Mouse (Mus musculus) heart, embryonic 14.5 days (tissue): ENCODE data around the gene Rbbp8nl. TPM values are rescaled to one million over a fixed set of nuclear protein-coding genes. Genes with fewer than 3 reads are reported as not detected.

Experiments
- ATAC-seq: fragments of 200-750 bp; cut with Nextera tagmentation; 2 replicates; pipeline ENCODE4 v1.8.0; 2017; ENCODE audit warnings: low read depth, moderate TSS enrichment; ENCODE audit not compliant: insufficient number of reproducible peaks, insufficient read depth, low FRiP score
- H3K27ac ChIP-seq, 2 experiments: fragments of 200-500 bp in 1 of 2; fragments of 300-500 bp in 1 of 2; sonication (generic) in 1 of 2; replicated peaks in 1 of 2; 2 replicates each; pipeline ENCODE4 v1.5.1; 2012 to 2014; ENCODE audit warnings: low read depth in 2 of 2, low read length in 2 of 2, control low read depth in 1 of 2, mild to moderate bottlenecking in 1 of 2, mixed read lengths in 1 of 2; ENCODE audit not compliant: control insufficient read depth in 1 of 2, insufficient read depth in 1 of 2
- H3K27me3 ChIP-seq: fragments of 300-500 bp; sonication (generic); 2 replicates; pipeline ENCODE4 v1.6.1; 2014; ENCODE audit warnings: mild to moderate bottlenecking, low read length, control low read depth; ENCODE audit not compliant: control insufficient read depth, insufficient read depth
- H3K36me3 ChIP-seq: fragments of 300-500 bp; sonication (generic); 2 replicates; pipeline ENCODE4 v1.6.1; 2014; ENCODE audit warnings: mild to moderate bottlenecking, control low read depth, low read length, mixed read lengths; ENCODE audit not compliant: control insufficient read depth, insufficient read depth
- H3K4me1 ChIP-seq, 2 experiments: fragments of 200-500 bp in 1 of 2; fragments of 300-500 bp in 1 of 2; sonication (generic) in 1 of 2; 2 replicates each; pipeline ENCODE4 v1.6.1; 2012 to 2014; ENCODE audit warnings: low read length in 2 of 2, control low read depth in 1 of 2, mixed read lengths in 1 of 2; ENCODE audit not compliant: control insufficient read depth in 2 of 2, insufficient read depth in 2 of 2
- H3K4me2 ChIP-seq: fragments of 300-500 bp; sonication (generic); 2 replicates; pipeline ENCODE4 v1.6.1; 2014; ENCODE audit warnings: mild to moderate bottlenecking, low read length
- H3K4me3 ChIP-seq, 2 experiments: fragments of 200-500 bp in 1 of 2; fragments of 300-500 bp in 1 of 2; sonication (generic) in 1 of 2; 2 replicates each; pipeline ENCODE4 v1.5.1; 2012 to 2014; ENCODE audit warnings: low read length in 2 of 2, mild to moderate bottlenecking in 2 of 2, control low read depth in 1 of 2, low read depth in 1 of 2, moderate library complexity in 1 of 2; ENCODE audit not compliant: control insufficient read depth in 1 of 2, insufficient read depth in 1 of 2
- H3K9ac ChIP-seq: fragments of 300-500 bp; sonication (generic); 2 replicates; pipeline ENCODE4 v1.6.1; 2014; ENCODE audit warnings: mild to moderate bottlenecking, low read length
- H3K9me3 ChIP-seq: fragments of 300-500 bp; sonication (generic); 2 replicates; pipeline ENCODE4 v1.6.1; 2016; ENCODE audit warnings: low read length, control low read depth; ENCODE audit not compliant: control insufficient read depth
- WGBS: fragments of 180-500 bp; shearing (Covaris S2); extraction: QIAGEN DNeasy Blood & Tissue Kit; methylation state at CpG from one replicate; pipeline ENCODE4 v1.1.7; 2014; 5-methylcytosine and 5-hydroxymethylcytosine counted together
- polyA plus RNA-seq: library from polyadenylated mRNA; unstranded; fragments of >200 nt; fragmentation: Nextera tagmentation; extraction: Ambion mirVana; gene quantifications from 2 replicates; pipeline ENCODE4 v1.2.1, GENCODE M21; 2014

Gene Rbbp8nl
- polyA plus RNA-seq, 1 experiment from 2014 or later, result not detected

DNA sequence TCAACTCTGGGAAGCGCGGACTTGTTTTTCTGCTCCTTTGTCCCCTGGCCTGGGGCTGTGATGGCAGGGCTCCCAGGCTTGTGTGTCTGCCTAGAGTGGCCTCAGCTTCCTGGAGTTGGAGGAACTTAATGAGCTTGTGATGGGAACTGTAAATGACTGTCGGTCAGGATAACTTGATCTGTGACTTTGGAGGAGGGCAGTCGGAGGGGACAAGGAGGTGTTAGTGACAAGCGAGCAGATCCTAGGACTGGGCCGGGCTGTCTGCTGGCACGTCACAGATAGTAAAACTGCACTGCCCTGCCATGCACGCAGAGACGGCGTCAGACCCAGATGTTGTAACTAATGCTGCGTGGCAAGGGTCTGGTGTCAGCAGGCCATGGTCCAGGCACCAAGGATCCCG, 13.8 kb upstream of the Rbbp8nl start:
- no peak overlapping the region for H3K27ac ChIP-seq
- H3K4me3 ChIP-seq, result no peak overlapping the region
- no peaks in the 10 kb centered on the region for H3K27me3 ChIP-seq
- peaks cover 20% of the 10 kb centered on the region; the same call in 1 of the 2 replicates for H3K9me3 ChIP-seq
- H3K36me3 ChIP-seq, result no peaks in the 10 kb centered on the region
- 54% methylated on average over 12 of the region's 12 CpGs for WGBS
- H3K4me1 ChIP-seq, result peaks cover 0 to 5% of the 10 kb centered on the region in 2 experiments; a peak in 2 of 4 replicates
- no peak overlapping the region for H3K9ac ChIP-seq
- no peak for ATAC-seq
- H3K4me2 ChIP-seq, result no peak overlapping the region

DNA sequence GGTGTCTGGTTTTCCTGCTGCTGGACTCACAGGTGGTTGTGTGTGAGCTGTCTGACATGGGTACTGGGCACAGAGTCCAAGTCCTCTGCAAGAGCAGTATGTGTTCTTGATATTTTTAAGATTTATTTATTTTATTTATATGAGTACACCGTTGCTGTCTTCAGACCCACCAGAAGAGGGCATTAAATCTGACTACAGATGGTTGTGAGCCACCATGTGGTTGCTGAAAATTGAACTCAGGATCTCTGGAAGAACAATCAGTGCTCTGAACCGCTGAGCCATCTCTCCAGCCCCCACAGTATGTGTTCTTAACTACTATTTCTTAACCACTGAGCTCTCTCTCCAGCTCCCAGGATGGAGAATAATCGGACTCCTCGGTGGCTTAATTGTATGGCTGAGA, 12.5 kb upstream of the Rbbp8nl start:
- no peak for ATAC-seq
- no peak overlapping the region for H3K9ac ChIP-seq
- H3K36me3 ChIP-seq, result no peaks in the 10 kb centered on the region
- no peak overlapping the region for H3K4me2 ChIP-seq
- H3K27ac ChIP-seq, result no peak overlapping the region
- no peak overlapping the region for H3K4me3 ChIP-seq
- H3K9me3 ChIP-seq, result peaks cover 20% of the 10 kb centered on the region; the same call in 1 of the 2 replicates
- 87% methylated on average over 4 of the region's 4 CpGs for WGBS
- H3K27me3 ChIP-seq, result no peaks in the 10 kb centered on the region
- peaks cover 0 to 5% of the 10 kb centered on the region in 2 experiments; a peak in 2 of 4 replicates for H3K4me1 ChIP-seq

DNA sequence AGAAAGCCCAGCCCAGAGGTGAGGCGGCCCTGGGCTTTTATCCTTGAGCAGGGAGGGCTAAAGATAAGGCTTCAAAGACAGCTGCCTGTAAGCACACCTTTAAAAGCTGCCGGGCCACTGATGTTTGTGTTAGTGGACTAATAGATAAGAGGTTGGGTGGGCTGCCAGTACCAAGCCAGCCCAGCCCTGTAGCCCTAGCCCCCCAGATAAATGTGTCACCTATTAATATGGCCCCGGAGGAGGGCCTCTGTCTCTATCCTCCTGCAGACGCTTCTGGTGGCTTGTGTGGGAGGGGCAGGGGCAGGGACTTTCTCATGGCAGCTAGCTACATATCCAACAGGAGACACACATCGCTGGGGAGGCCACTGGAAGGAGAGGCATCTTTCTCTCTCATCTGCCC, 11.1 kb upstream of the Rbbp8nl start:
- Histone ChIP-seq H3K27ac (no peak overlapping the region), H3K9ac (no peak overlapping the region), H3K4me1 (peaks cover 0 to 5% of the 10 kb centered on the region in 2 experiments; a peak in 2 of 4 replicates), H3K4me3 (no peak overlapping the region), H3K36me3 (no peaks in the 10 kb centered on the region), H3K4me2 (no peak overlapping the region), H3K27me3 (no peaks in the 10 kb centered on the region), H3K9me3 (peaks cover 20% of the 10 kb centered on the region; the same call in 1 of the 2 replicates)
- no peak for ATAC-seq
- WGBS, result 17% methylated on average over 5 of the region's 5 CpGs

DNA sequence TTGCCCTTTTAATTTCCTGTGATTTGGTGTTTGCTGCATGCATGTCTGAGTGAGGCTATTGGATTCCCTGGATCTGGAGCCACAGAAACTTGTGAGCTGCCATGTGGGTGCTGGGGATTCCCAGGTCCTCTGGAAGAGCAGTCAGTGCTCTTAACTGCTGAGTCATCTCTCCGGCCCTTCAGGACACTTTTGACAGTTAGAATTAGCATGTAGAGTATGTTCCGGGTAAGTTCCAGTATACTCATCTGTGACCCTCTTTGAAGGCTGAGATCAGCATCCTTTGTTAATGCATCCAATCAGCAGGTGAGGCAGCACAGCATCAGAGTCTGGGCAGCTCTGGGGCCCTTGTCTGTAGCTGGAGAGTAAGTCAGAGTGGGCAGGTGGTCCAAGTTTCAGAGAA, 10.6 kb upstream of the Rbbp8nl start:
- Histone ChIP-seq H3K9ac (no peak overlapping the region), H3K4me1 (peaks cover 0 to 5% of the 10 kb centered on the region in 2 experiments; a peak in 2 of 4 replicates), H3K9me3 (peaks cover 20% of the 10 kb centered on the region; the same call in 1 of the 2 replicates), H3K27ac (no peak overlapping the region), H3K27me3 (no peaks in the 10 kb centered on the region), H3K36me3 (no peaks in the 10 kb centered on the region), H3K4me2 (no peak overlapping the region), H3K4me3 (no peak overlapping the region)
- WGBS, result 15% methylated on average over 2 of the region's 2 CpGs
- ATAC-seq, result no peak

DNA sequence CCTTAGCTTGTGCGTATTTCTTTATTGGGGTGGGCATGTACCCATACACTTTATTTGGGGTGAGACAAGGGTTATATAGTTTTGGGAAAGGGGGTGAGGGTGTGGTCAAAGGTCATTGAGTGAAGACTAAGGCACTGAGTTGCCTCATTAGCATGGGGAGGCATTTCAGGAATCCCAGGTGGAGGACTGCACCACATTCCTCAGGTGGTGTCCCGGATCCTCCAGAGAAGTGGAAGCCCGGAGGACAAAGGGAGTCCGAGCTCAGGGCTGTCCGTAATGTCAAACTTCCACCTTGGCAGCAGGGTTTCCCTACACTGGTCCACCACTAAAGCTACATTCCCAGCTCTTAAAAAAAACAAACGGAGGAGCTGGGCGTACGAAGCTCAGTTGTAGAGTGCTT, 3.2 kb upstream of the Rbbp8nl start:
- no peak overlapping the region for H3K27ac ChIP-seq
- H3K4me1 ChIP-seq, result peaks cover 19 to 24% of the 10 kb centered on the region in 2 experiments; a peak in 3 of 4 replicates
- H3K27me3 ChIP-seq, result no peaks in the 10 kb centered on the region
- no peaks in the 10 kb centered on the region for H3K9me3 ChIP-seq
- WGBS, result 70% methylated on average over 8 of the region's 8 CpGs
- H3K36me3 ChIP-seq, result no peaks in the 10 kb centered on the region
- H3K4me2 ChIP-seq, result no peak overlapping the region
- H3K4me3 ChIP-seq, result no peak overlapping the region
- no peak overlapping the region for H3K9ac ChIP-seq
- no peak for ATAC-seq

DNA sequence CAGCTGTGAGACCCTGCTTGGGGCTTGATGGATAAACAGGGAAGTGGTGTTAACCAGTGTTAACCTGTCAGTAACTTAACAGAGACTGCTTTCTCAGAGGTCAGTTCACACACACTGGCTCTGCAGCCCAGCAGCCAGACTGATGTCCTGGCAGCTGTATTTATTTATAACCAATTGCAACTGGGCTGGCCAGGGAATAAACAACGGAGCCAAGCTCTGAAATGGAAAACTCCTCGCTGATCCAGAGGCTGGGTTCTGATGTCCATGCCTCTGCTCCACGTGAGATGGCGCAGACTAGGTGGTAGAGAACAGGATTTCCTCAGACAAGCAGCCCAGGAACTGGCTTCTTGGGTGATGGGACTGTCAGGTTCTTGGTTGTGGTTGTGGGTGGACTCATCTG, 2.3 kb upstream of the Rbbp8nl start:
- WGBS, result 62% methylated on average over 4 of the region's 4 CpGs
- H3K4me1 ChIP-seq, result peaks cover 19 to 24% of the 10 kb centered on the region in 2 experiments; a peak in 3 of 4 replicates
- H3K9me3 ChIP-seq, result no peaks in the 10 kb centered on the region
- H3K9ac ChIP-seq, result no peak overlapping the region
- H3K4me3 ChIP-seq, result no peak overlapping the region
- H3K4me2 ChIP-seq, result no peak overlapping the region
- no peak overlapping the region for H3K27ac ChIP-seq
- no peaks in the 10 kb centered on the region for H3K36me3 ChIP-seq
- H3K27me3 ChIP-seq, result no peaks in the 10 kb centered on the region
- no peak for ATAC-seq

DNA sequence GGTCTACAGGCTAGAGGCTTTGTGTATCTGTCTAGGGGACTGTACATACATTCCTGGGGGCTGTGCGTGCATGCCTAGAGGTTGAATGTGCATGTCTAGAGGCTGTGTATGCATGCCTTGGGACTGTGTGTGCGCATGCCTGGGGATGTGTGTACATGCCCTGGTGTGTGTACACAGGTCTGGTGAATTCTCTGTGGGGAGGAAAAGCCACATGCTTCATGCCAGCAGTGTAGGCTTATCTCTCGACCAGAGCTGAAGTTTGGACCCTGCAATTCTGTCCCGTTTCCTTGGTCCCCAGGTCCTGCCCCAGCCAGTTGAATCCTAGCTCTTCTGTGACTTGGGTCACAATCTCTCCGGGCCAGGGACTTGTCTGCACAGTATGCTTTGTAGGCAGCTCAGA, 1.9 kb upstream of the Rbbp8nl start:
- no peak for ATAC-seq
- H3K9me3 ChIP-seq, result no peaks in the 10 kb centered on the region
- peaks cover 19 to 24% of the 10 kb centered on the region in 2 experiments; a peak in 3 of 4 replicates for H3K4me1 ChIP-seq
- H3K9ac ChIP-seq, result no peak overlapping the region
- no peaks in the 10 kb centered on the region for H3K27me3 ChIP-seq
- H3K36me3 ChIP-seq, result no peaks in the 10 kb centered on the region
- H3K4me2 ChIP-seq, result no peak overlapping the region
- no peak overlapping the region for H3K4me3 ChIP-seq
- no peak overlapping the region; a peak in 1 of 4 replicates for H3K27ac ChIP-seq
- 62% methylated on average over 5 of the region's 5 CpGs for WGBS

DNA sequence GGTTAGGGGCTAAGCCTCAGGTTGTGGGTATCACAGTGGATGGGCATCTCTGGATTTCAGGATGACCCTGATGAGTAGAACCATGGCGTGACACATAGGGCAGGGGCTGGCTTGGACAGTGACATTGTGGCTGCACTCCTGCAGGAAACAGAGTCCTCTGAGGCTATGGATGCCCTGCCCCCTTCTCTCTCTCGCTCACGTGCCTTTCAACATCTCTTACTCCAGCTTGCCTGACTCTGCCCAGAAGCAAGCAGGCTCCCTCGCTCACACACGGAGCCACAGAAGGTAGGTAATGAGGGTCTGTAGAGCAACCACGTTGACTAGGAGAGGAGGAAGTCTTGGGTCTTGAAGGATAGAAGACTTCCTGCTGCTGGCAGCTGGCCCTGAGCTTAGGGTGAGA, 824 bp upstream of the Rbbp8nl start:
- H3K9me3 ChIP-seq, result no peaks in the 10 kb centered on the region
- WGBS, result 17% methylated on average over 6 of the region's 6 CpGs
- no peak overlapping the region for H3K9ac ChIP-seq
- no peak overlapping the region for H3K4me2 ChIP-seq
- no peak for ATAC-seq
- no peak overlapping the region for H3K27ac ChIP-seq
- H3K27me3 ChIP-seq, result no peaks in the 10 kb centered on the region
- H3K36me3 ChIP-seq, result no peaks in the 10 kb centered on the region
- peaks cover 19 to 24% of the 10 kb centered on the region in 2 experiments; a peak in 3 of 4 replicates for H3K4me1 ChIP-seq
- no peak overlapping the region for H3K4me3 ChIP-seq
